7 mouse cellular contexts compared by ENCODE assay signal in genomic region chr7:126487617-126488385, GRCm38 (mm10). TPM values are rescaled to one million over a fixed set of nuclear protein-coding genes. Genes with fewer than 3 reads are reported as not detected.
DNase-seq lines count a peak whose midpoint lies in the region; ATAC-seq and TF ChIP-seq lines count a peak whose summit lies in the region.
"Not testable (repeated sequence)": the region's sequence is repeated elsewhere in the genome, so short reads cannot be mapped to it uniquely, and the experiment has no call there.

No protein-coding gene starts in this region.

- not testable (repeated sequence) for H3K27me3 ChIP-seq in cerebellum, adult 2 months (ENCODE audit: control insufficient read depth, insufficient read depth, low read length); forebrain, embryonic 11.5 days (ENCODE audit: control insufficient read depth, insufficient read depth, low read length); heart, embryonic 15.5 days; intestine, embryonic 16.5 days (replicated peaks; ENCODE audit: control insufficient read depth, insufficient read depth, low read length); limb, embryonic 15.5 days; neural tube, embryonic 13.5 days

- WGBS in cerebellum, adult 2 months: 14% methylated on average over 25 of the region's 25 CpGs
- WGBS in forebrain, embryonic 11.5 days: 21% methylated on average over 22 of the region's 25 CpGs
- WGBS in heart, embryonic 15.5 days: 11% methylated on average over 25 of the region's 25 CpGs
- 15% methylated on average over 23 of the region's 25 CpGs for WGBS in intestine, embryonic 16.5 days
- WGBS in limb, embryonic 15.5 days: 14% methylated on average over 24 of the region's 25 CpGs
- 10% methylated on average over 13 of the region's 25 CpGs for WGBS in macrophage (ENCODE audit: missing documents)
- WGBS in neural tube, embryonic 13.5 days: 25% methylated on average over 19 of the region's 25 CpGs

- not testable (repeated sequence) for TF ChIP-seq POLR2A in cerebellum, adult 2 months (IDR thresholded peaks at IDR 0.05; ENCODE audit: borderline replicate concordance, insufficient read depth, low read length)

- not testable (repeated sequence) for TF ChIP-seq CTCF in cerebellum, adult 2 months (IDR thresholded peaks at IDR 0.05; ENCODE audit: borderline replicate concordance, insufficient read depth, low read depth, low read length)

- ATAC-seq in forebrain, embryonic 11.5 days (replicated peaks; ENCODE audit: low FRiP score); intestine, embryonic 16.5 days; limb, embryonic 15.5 days (ENCODE audit: insufficient number of reproducible peaks, low FRiP score, low TSS enrichment, low read depth): not testable (repeated sequence)
- 0 out of 2 replicates have a peak, but pooled peaks have one; percentile 2 for ATAC-seq in heart, embryonic 15.5 days (replicated peaks; ENCODE audit: insufficient number of reproducible peaks, insufficient read depth, low FRiP score, low read depth)
- ATAC-seq in neural tube, embryonic 13.5 days (ENCODE audit: low read depth): 0 out of 2 replicates have a peak, but pooled peaks have one; percentile 9

- H3K4me1 ChIP-seq in cerebellum, adult 2 months (ENCODE audit: control insufficient read depth, insufficient read depth, low read length); forebrain, embryonic 11.5 days (replicated peaks; ENCODE audit: control insufficient read depth, insufficient read depth, low read length); intestine, embryonic 16.5 days (ENCODE audit: control insufficient read depth, insufficient read depth, low read length): not testable (repeated sequence)
- peaks cover 11% of the 10 kb centered on the region for H3K4me1 ChIP-seq in heart, embryonic 15.5 days (replicated peaks)
- peaks cover 13% of the 10 kb centered on the region for H3K4me1 ChIP-seq in limb, embryonic 15.5 days
- H3K4me1 ChIP-seq in neural tube, embryonic 13.5 days (replicated peaks): peaks cover 22% of the 10 kb centered on the region

- H3K36me3 ChIP-seq in forebrain, embryonic 11.5 days (ENCODE audit: control insufficient read depth, insufficient read depth, low read length); intestine, embryonic 16.5 days (ENCODE audit: control insufficient read depth, insufficient read depth, low read length): not testable (repeated sequence)
- peaks cover 37% of the 10 kb centered on the region for H3K36me3 ChIP-seq in heart, embryonic 15.5 days
- H3K36me3 ChIP-seq in limb, embryonic 15.5 days: peaks cover 37% of the 10 kb centered on the region
- H3K36me3 ChIP-seq in macrophage (ENCODE audit: inconsistent target): peaks cover 12% of the 10 kb centered on the region; the same call in 1 of the 2 replicates
- H3K36me3 ChIP-seq in neural tube, embryonic 13.5 days: peaks cover 36% of the 10 kb centered on the region

- not testable (repeated sequence) for DNase-seq in cerebellum, adult 2 months; forebrain, embryonic 11.5 days (ENCODE audit: low spot score)

- H3K79me2 ChIP-seq in macrophage (ENCODE audit: inconsistent target): peaks cover 14% of the 10 kb centered on the region

- H3K4me3 ChIP-seq in cerebellum, adult 2 months (replicated peaks; ENCODE audit: insufficient read depth, low read depth, low read length): peak overlapping the region; percentile 65
- peak overlapping the region; percentile 59 for H3K4me3 ChIP-seq in forebrain, embryonic 11.5 days (ENCODE audit: low read depth, low read length)
- peak overlapping the region; percentile 78 for H3K4me3 ChIP-seq in heart, embryonic 15.5 days
- peak overlapping the region; percentile 74 for H3K4me3 ChIP-seq in intestine, embryonic 16.5 days (ENCODE audit: low read length)
- H3K4me3 ChIP-seq in limb, embryonic 15.5 days: peak overlapping the region; percentile 68
- peak overlapping the region; percentile 67 for H3K4me3 ChIP-seq in macrophage (ENCODE audit: inconsistent target)
- peak overlapping the region; percentile 70 for H3K4me3 ChIP-seq in neural tube, embryonic 13.5 days

- H3K4me2 ChIP-seq in forebrain, embryonic 11.5 days (ENCODE audit: low read depth, low read length, severe bottlenecking): peak overlapping the region; percentile 94
- H3K4me2 ChIP-seq in heart, embryonic 15.5 days: peak overlapping the region; percentile 82
- H3K4me2 ChIP-seq in intestine, embryonic 16.5 days (ENCODE audit: low read depth, low read length): peak overlapping the region; percentile 77
- H3K4me2 ChIP-seq in limb, embryonic 15.5 days: peak overlapping the region; percentile 76
- peak overlapping the region; percentile 98 for H3K4me2 ChIP-seq in neural tube, embryonic 13.5 days

- H3K9me3 ChIP-seq in forebrain, embryonic 11.5 days (ENCODE audit: control insufficient read depth, low read length); heart, embryonic 15.5 days (replicated peaks); intestine, embryonic 16.5 days (ENCODE audit: control insufficient read depth, low read length); limb, embryonic 15.5 days; neural tube, embryonic 13.5 days: not testable (repeated sequence)

- H3K9ac ChIP-seq in forebrain, embryonic 11.5 days (ENCODE audit: low read length): peak overlapping the region; percentile 64
- peak overlapping the region; percentile 81 for H3K9ac ChIP-seq in heart, embryonic 15.5 days
- peak overlapping the region; percentile 82 for H3K9ac ChIP-seq in intestine, embryonic 16.5 days (ENCODE audit: low read depth, low read length)
- H3K9ac ChIP-seq in limb, embryonic 15.5 days: peak overlapping the region; percentile 75
- peak overlapping the region; percentile 84 for H3K9ac ChIP-seq in neural tube, embryonic 13.5 days

- H3K27ac ChIP-seq in cerebellum, adult 2 months (ENCODE audit: insufficient read depth, low read length); forebrain, embryonic 11.5 days (ENCODE audit: low read depth, low read length); intestine, embryonic 16.5 days (ENCODE audit: low read length); neural tube, embryonic 13.5 days (replicated peaks): not testable (repeated sequence)
- H3K27ac ChIP-seq in heart, embryonic 15.5 days: peak overlapping the region; percentile 70
- peak overlapping the region; percentile 85; the same call in 1 of the 2 replicates for H3K27ac ChIP-seq in limb, embryonic 15.5 days
- H3K27ac ChIP-seq in macrophage: 0 out of 2 replicates have a peak overlapping the region, but pooled peaks have one; percentile 17

RNA-seq across cellular contexts. Expression of gene Tufm, which starts 0.6 kb away (rescaled TPM):
- polyA plus RNA-seq in cerebellum, adult 2 months (2012; rRNA removed): 123 and 124 TPM in 2 replicates
- 138 and 160 TPM in 2 replicates for polyA plus RNA-seq in forebrain, embryonic 11.5 days (2014; fragmentation: Nextera tagmentation; extraction: Ambion mirVana)
- polyA plus RNA-seq in heart, embryonic 15.5 days (2015; fragmentation: Nextera tagmentation; extraction: Ambion mirVana): 170 and 182 TPM in 2 replicates
- 229 and 244 TPM in 2 replicates for polyA plus RNA-seq in intestine, embryonic 16.5 days (2015; fragmentation: Nextera tagmentation; extraction: Ambion mirVana)
- polyA plus RNA-seq in limb, embryonic 15.5 days (2015; fragmentation: Nextera tagmentation; extraction: Ambion mirVana): 120 and 130 TPM in 2 replicates
- total RNA-seq in macrophage (2018; cell fraction: chromatin; rRNA removed): 10 to 100 TPM in 23 of 26 experiments, 1 to 10 TPM in 3; 8.5 to 57.2 (median 22.6) TPM
- 10 to 100 TPM; 34.1 to 49.7 (median 44.5) TPM for total RNA-seq in macrophage (2018; cell fraction: cytosol; rRNA removed)
- 10 to 100 TPM; 13.1 to 43.9 (median 26.5) TPM for total RNA-seq in macrophage (2018; cell fraction: nucleus; rRNA removed)
- polyA plus RNA-seq in macrophage (2018): 41.8 to 72.5 TPM (median 42.9 TPM) in 3 replicates
- polyA plus RNA-seq in neural tube, embryonic 13.5 days (2015; fragmentation: Nextera tagmentation; extraction: Ambion mirVana): 122 and 144 TPM in 2 replicates

RNA-seq across cellular contexts. Expression of gene Sh2b1, which starts 12.6 kb away (rescaled TPM):
- 69.0 and 69.5 TPM in 2 replicates for polyA plus RNA-seq in cerebellum, adult 2 months (2012; rRNA removed)
- polyA plus RNA-seq in forebrain, embryonic 11.5 days (2014; fragmentation: Nextera tagmentation; extraction: Ambion mirVana): 53.5 and 55.6 TPM in 2 replicates
- polyA plus RNA-seq in heart, embryonic 15.5 days (2015; fragmentation: Nextera tagmentation; extraction: Ambion mirVana): 37.1 and 45.2 TPM in 2 replicates
- 43.2 and 44.6 TPM in 2 replicates for polyA plus RNA-seq in intestine, embryonic 16.5 days (2015; fragmentation: Nextera tagmentation; extraction: Ambion mirVana)
- polyA plus RNA-seq in limb, embryonic 15.5 days (2015; fragmentation: Nextera tagmentation; extraction: Ambion mirVana): 51.9 and 53.7 TPM in 2 replicates
- total RNA-seq in macrophage (2018; cell fraction: chromatin; rRNA removed): 10 to 100 TPM; 11.9 to 63.3 (median 41.1) TPM
- 10 to 100 TPM in 22 of 26 experiments, 1 to 10 TPM in 4; 6.0 to 20.4 (median 15.8) TPM for total RNA-seq in macrophage (2018; cell fraction: cytosol; rRNA removed)
- 10 to 100 TPM; 13.7 to 52.3 (median 28.3) TPM for total RNA-seq in macrophage (2018; cell fraction: nucleus; rRNA removed)
- polyA plus RNA-seq in macrophage (2018): 10.4 to 17.2 TPM (median 11.7 TPM) in 3 replicates
- polyA plus RNA-seq in neural tube, embryonic 13.5 days (2015; fragmentation: Nextera tagmentation; extraction: Ambion mirVana): 60.2 and 62.3 TPM in 2 replicates

RNA-seq across cellular contexts. Expression of gene Atxn2l, which starts 15.4 kb away (rescaled TPM):
- polyA plus RNA-seq in cerebellum, adult 2 months (2012; rRNA removed): 139 and 154 TPM in 2 replicates
- 81.4 and 81.8 TPM in 2 replicates for polyA plus RNA-seq in forebrain, embryonic 11.5 days (2014; fragmentation: Nextera tagmentation; extraction: Ambion mirVana)
- 31.0 and 42.0 TPM in 2 replicates for polyA plus RNA-seq in heart, embryonic 15.5 days (2015; fragmentation: Nextera tagmentation; extraction: Ambion mirVana)
- polyA plus RNA-seq in intestine, embryonic 16.5 days (2015; fragmentation: Nextera tagmentation; extraction: Ambion mirVana): 25.8 and 29.4 TPM in 2 replicates
- 41.9 and 47.0 TPM in 2 replicates for polyA plus RNA-seq in limb, embryonic 15.5 days (2015; fragmentation: Nextera tagmentation; extraction: Ambion mirVana)
- total RNA-seq in macrophage (2018; cell fraction: chromatin; rRNA removed): 100 to 1,000 TPM; 171 to 516 (median 386) TPM
- 100 to 1,000 TPM in 6 of 26 experiments, 10 to 100 TPM in 20; 74.5 to 107 (median 92.7) TPM for total RNA-seq in macrophage (2018; cell fraction: cytosol; rRNA removed)
- total RNA-seq in macrophage (2018; cell fraction: nucleus; rRNA removed): 100 to 1,000 TPM; 149 to 349 (median 227) TPM
- polyA plus RNA-seq in macrophage (2018): 60.6 to 79.7 TPM (median 71.8 TPM) in 3 replicates
- polyA plus RNA-seq in neural tube, embryonic 13.5 days (2015; fragmentation: Nextera tagmentation; extraction: Ambion mirVana): 68.2 and 83.1 TPM in 2 replicates

RNA-seq across cellular contexts. Expression of gene Atp2a1, which starts 24.9 kb away (rescaled TPM):
- 0.38 and 0.46 TPM in 2 replicates for polyA plus RNA-seq in cerebellum, adult 2 months (2012; rRNA removed)
- not detected in 2 replicates for polyA plus RNA-seq in forebrain, embryonic 11.5 days (2014; fragmentation: Nextera tagmentation; extraction: Ambion mirVana)
- polyA plus RNA-seq in heart, embryonic 15.5 days (2015; fragmentation: Nextera tagmentation; extraction: Ambion mirVana): 0.72 and 1.8 TPM in 2 replicates
- polyA plus RNA-seq in intestine, embryonic 16.5 days (2015; fragmentation: Nextera tagmentation; extraction: Ambion mirVana): 1.1 and 1.3 TPM in 2 replicates
- polyA plus RNA-seq in limb, embryonic 15.5 days (2015; fragmentation: Nextera tagmentation; extraction: Ambion mirVana): 82.8 and 290 TPM in 2 replicates
- under 1 TPM in 6 of 26 experiments, not detected in 20; 0.20 to 0.45 (median 0.32) TPM for total RNA-seq in macrophage (2018; cell fraction: chromatin; rRNA removed)
- under 1 TPM in 9 of 26 experiments, not detected in 17; under 0.01 to 0.19 (median 0.06) TPM for total RNA-seq in macrophage (2018; cell fraction: cytosol; rRNA removed)
- total RNA-seq in macrophage (2018; cell fraction: nucleus; rRNA removed): 1 to 10 TPM in 1 of 26 experiments, under 1 TPM in 2, not detected in 23; 0.24 to 5.2 (median 0.40) TPM
- polyA plus RNA-seq in macrophage (2018): 0.06 TPM in 1 of 3 replicates, not detected in the others
- 2.1 and 11.5 TPM in 2 replicates for polyA plus RNA-seq in neural tube, embryonic 13.5 days (2015; fragmentation: Nextera tagmentation; extraction: Ambion mirVana)

RNA-seq across cellular contexts. Expression of gene Rabep2, which starts 59.2 kb away (rescaled TPM):
- polyA plus RNA-seq in cerebellum, adult 2 months (2012; rRNA removed): 22.2 and 24.0 TPM in 2 replicates
- polyA plus RNA-seq in forebrain, embryonic 11.5 days (2014; fragmentation: Nextera tagmentation; extraction: Ambion mirVana): 23.4 and 24.8 TPM in 2 replicates
- 16.3 and 22.8 TPM in 2 replicates for polyA plus RNA-seq in heart, embryonic 15.5 days (2015; fragmentation: Nextera tagmentation; extraction: Ambion mirVana)
- 22.6 and 25.0 TPM in 2 replicates for polyA plus RNA-seq in intestine, embryonic 16.5 days (2015; fragmentation: Nextera tagmentation; extraction: Ambion mirVana)
- polyA plus RNA-seq in limb, embryonic 15.5 days (2015; fragmentation: Nextera tagmentation; extraction: Ambion mirVana): 39.3 and 39.4 TPM in 2 replicates
- total RNA-seq in macrophage (2018; cell fraction: chromatin; rRNA removed): 100 to 1,000 TPM in 4 of 26 experiments, 10 to 100 TPM in 22; 35.6 to 131 (median 83.6) TPM
- 10 to 100 TPM in 25 of 26 experiments, 1 to 10 TPM in 1; 9.8 to 18.9 (median 13.5) TPM for total RNA-seq in macrophage (2018; cell fraction: cytosol; rRNA removed)
- 10 to 100 TPM; 17.9 to 54.6 (median 31.1) TPM for total RNA-seq in macrophage (2018; cell fraction: nucleus; rRNA removed)
- polyA plus RNA-seq in macrophage (2018): 12.9 to 17.8 TPM (median 13.9 TPM) in 3 replicates
- 24.6 and 25.6 TPM in 2 replicates for polyA plus RNA-seq in neural tube, embryonic 13.5 days (2015; fragmentation: Nextera tagmentation; extraction: Ambion mirVana)
